Mouse (Mus musculus): ENCODE results near the gene Gria2.

- no peak for TF ChIP-seq CTCF (IDR thresholded peaks at IDR 0.05; ENCODE audit: extremely low read depth, insufficient read length, insufficient replicate concordance, low read depth, low read length)
- no peak for TF ChIP-seq POLR2A (IDR thresholded peaks at IDR 0.05; ENCODE audit: low read depth, low read length)
Measured at GRCm38 (mm10) chr3:80702173-80702572, 100.5 kb downstream of the Gria2 start.
